Mouse (Mus musculus) adrenal gland, adult (tissue): ENCODE results near the gene Sptbn1.

Source experiments
- DNase-seq, 2 experiments: peaks; one replicate each; pipeline ENCODE4 v3.0.0; 2022 to 2023; ENCODE audit warnings: low spot score in 1 of 2; ENCODE audit not compliant: inconsistent age in 2 of 2

Sptbn1 gene

GRCm38 (mm10) chr11:30256491-30256890, 11.5 kb downstream of the Sptbn1 start:
- peak in 1 of 2 experiments; percentile 43 for DNase-seq

DNA sequence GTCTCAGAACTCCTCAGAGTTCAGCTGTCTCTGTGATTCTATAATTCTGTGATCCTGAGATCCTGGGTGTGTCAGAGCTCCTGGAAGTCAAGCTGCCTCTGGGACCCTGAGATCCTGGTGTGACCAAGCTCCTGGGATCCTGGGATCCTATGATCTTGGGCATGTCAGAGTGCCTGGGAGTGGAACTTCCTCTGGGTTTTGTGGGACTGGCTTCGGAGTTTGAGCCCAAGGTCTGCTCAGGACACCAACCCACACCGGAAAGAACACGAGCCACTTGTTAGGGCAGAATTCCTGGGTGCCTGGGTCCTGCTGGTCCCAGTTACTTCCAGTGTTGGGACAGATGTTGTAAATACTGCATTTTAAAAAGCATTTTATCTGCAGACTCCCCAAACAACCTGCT, 12.8 kb downstream of the Sptbn1 start:
- DNase-seq = peak in 1 of 2 experiments; percentile 33

GRCm38 (mm10) chr11:30251294-30251904, 16.6 kb downstream of the Sptbn1 start:
- DNase-seq = peak; percentile 34 to 85

GRCm38 (mm10) chr11:30249452-30250016, 18.4 kb downstream of the Sptbn1 start:
- DNase-seq = peak in 1 of 2 experiments; percentile 51

DNA sequence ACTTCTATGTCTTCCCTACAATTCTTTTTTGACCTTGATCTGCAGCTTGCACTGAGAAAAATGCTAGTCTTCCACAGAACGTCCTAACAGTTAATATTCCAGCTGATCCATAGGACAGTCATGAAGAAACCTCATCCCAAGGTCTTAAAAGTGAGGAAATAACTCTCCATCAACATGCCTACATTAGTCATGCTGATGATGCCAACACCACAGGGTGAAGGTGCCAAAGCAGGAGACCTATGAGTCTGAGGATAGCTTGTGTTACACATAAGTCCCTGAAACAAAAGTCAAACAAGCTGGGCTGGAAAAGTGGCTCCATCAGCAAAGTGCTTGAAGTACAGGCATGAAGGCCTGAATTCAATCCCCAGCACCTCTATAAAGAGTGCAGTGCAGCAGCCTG, 20.9 kb downstream of the Sptbn1 start:
- peak in 1 of 2 experiments; percentile 86 for DNase-seq

GRCm38 (mm10) chr11:30246161-30246560, 21.8 kb downstream of the Sptbn1 start:
- peak in 1 of 2 experiments; percentile 36 for DNase-seq

GRCm38 (mm10) chr11:30244172-30244571, 23.8 kb downstream of the Sptbn1 start:
- DNase-seq = no peak

GRCm38 (mm10) chr11:30243591-30243990, 24.4 kb downstream of the Sptbn1 start:
- peak in 1 of 2 experiments; percentile 77 for DNase-seq

DNA sequence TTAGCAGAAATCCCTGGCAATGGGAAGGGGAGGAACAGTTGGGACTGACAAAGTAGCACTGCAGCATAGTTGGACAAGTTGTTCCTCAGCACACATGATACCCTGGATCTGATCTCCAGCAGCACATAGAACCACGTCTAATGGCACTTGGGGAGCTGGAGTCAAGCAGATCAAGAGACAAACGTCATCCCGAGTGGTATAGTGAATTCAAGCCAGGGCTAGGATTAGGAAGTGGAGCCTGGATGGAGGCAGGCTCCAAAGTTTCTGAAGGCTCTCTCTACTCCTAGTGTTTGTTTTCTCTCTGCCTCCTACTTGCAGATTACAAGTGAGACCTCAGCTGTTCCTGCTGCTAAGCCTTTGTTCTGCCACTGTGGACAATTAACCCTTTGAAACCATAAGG, 27.1 kb downstream of the Sptbn1 start:
- peak in 1 of 2 experiments; percentile 32 for DNase-seq

DNA sequence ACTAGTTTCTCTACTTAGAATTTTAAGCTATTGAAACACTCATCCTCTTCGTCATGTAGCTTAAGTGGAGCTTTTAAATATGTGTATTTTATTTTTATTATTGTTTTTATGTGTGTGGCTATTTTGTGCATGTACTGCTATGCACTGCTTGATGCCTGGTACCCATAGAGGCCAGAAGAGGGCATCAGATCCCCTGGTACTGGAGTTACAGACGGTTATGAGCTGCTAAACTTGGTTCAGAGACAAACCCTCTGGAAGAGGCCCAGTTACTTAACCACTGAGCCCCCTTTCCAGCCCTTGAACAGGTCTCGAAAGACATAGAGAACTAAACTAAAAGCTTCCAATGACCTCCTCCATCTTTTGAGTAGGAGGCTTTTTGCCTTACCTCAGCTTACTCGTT, 30.0 kb downstream of the Sptbn1 start:
- peak in 1 of 2 experiments; percentile 83 for DNase-seq

- DNase-seq = peak in 1 of 2 experiments; percentile 71
These were observed 31.2 kb downstream of the Sptbn1 start for GRCm38 (mm10) chr11:30236681-30237242.

DNA sequence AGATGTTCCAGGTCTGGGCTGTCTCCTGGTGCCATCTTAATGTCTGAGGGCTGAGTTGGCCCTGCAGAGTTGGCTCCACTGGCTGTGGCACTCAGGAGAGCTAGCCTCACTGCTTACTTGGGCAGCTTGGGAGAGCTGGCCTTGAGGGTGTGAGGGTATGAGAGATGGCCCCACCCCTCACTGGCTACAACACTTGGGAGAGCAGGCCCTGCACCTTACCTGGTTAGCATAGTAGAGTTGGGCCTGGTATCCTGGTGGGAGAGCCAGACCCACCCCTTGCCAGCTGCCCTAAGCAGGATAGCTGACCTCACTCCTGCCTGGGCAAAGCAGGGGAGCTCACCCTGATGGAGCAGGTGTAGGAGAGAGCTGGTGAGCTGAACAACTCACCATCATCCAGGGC, 32.3 kb downstream of the Sptbn1 start:
- peak in 1 of 2 experiments; percentile 54 for DNase-seq

DNA sequence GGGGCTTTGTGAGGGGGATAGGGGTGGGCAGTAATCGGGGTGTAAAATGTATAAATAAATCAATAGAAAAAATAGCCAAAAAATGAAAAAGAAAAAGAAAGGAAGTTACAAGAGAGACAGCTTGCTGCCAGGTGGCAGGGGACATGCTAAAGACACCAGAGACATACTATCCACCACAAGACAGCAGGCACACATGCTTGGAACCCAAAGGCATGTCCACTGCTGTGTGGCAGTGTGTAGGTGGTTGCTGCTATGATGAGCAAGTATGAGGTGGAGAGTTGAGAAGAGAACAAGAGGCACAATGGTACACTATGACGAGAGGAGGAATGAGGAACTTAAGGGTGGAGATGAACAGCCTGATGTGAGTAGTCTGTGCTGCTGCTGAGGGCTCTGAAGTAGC, 32.8 kb downstream of the Sptbn1 start:
- no peak for DNase-seq

GRCm38 (mm10) chr11:30233946-30234345, 34.0 kb downstream of the Sptbn1 start:
- DNase-seq = no peak

- peak in 1 of 2 experiments; percentile 83 for DNase-seq
These were observed 35.9 kb downstream of the Sptbn1 start for GRCm38 (mm10) chr11:30232082-30232481.

DNA sequence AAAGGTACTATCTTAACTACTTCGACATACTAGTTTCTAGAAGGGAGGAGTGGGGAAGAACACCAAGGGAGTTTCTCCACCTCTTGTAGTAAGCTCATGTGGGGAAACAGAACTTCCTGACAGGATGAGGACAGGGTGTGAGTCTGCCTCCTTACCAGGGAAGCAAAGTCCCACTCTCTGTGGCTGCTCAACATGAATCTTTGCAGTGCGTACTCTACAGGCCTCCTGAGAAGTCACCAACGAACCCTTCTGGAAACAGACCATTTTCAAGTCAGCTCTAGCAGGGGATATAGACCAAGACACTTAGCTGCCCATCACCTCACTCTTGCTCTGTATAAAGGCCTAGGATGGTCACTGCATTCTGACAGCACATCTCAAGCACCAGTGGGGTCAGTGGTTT, 36.6 kb downstream of the Sptbn1 start:
- peak in 1 of 2 experiments; percentile 46 for DNase-seq

DNA sequence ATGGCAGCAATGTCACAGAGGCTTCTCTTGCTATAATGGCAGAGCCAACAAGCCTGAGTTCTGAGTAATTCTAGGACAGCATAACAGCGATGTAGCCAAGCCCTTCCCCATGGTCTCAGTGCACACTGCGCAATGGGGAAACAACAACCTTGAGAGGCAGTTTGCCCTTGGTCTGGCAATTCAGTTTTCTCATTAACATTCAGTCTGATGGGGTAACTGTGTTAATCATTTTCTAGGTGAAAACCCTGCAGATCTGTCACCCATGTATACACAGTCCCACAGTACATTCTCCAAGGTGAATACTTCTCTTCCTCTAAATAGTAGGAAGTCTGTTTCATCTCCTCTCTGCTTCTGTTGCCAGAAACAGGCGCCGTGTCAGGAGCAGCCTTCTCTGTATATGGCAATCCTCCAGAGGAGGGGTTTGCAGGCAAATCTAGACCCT, 37.6 kb downstream of the Sptbn1 start:
- peak; percentile 61 to 86 for DNase-seq

GRCm38 (mm10) chr11:30226756-30227155, 41.2 kb downstream of the Sptbn1 start:
- peak in 1 of 2 experiments; percentile 76 for DNase-seq

GRCm38 (mm10) chr11:30224599-30224998, 43.4 kb downstream of the Sptbn1 start:
- DNase-seq = no peak

- DNase-seq = peak in 1 of 2 experiments; percentile 70
These were observed 45.3 kb downstream of the Sptbn1 start for GRCm38 (mm10) chr11:30222636-30223035.

DNA sequence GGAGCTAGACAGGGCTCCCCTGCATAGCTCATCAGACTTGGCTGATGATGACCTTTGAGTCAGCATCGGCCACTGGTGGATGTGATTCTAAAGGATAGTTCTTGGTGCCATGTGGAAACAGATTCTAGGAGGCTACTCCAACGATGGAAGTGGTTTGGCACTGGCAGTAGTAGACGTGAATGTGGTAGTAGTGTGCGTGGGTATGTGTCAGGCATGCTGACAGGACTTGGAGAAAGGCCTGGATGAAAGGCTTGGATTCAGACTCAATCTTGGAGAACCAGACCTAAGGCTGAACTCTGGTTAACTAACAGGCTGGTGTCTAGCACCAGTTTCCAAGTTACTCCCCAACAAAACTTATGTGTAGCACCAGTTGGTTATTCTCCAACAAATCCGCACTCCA, 46.9 kb downstream of the Sptbn1 start:
- DNase-seq = peak in 1 of 2 experiments; percentile 39

DNA sequence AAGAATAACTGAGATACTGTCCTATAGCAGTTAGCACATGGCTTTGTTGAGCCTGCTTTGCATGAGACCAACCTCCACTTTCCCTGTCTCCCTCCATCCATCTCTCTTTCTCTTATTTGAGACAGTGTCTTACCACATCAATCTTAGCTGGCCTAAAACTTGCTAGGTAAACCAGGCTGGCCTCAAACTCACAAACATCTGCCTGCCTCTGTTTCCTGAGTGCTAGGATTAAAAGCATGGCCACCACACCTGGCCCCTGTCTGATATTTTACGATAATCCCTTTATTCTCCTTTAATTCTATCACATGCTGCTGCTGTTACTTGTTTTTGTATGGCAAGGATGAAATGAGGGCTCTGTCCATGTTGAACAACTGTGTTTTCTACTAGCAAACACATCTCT, 49.6 kb downstream of the Sptbn1 start:
- no peak for DNase-seq
